Mouse (Mus musculus) heart, postnatal 0 days (tissue): ENCODE data around the gene Map7.

Source experiments
- CTCF ChIP-seq: IDR thresholded peaks from 2 replicates; pipeline ENCODE4 v1.5.1; 2016; ENCODE audit warnings: antibody characterized with exemption, control low read depth, low read depth
- EP300 ChIP-seq: IDR thresholded peaks from 2 replicates; pipeline ENCODE4 v1.6.1; 2016; ENCODE audit warnings: antibody characterized with exemption, low read depth

- TF ChIP-seq EP300 (no peak), CTCF (no peak)
These were observed 165.2 kb downstream of the Map7 start for GRCm38 (mm10) chr10:20313447-20313846.
